Mouse (Mus musculus): Measurements from ENCODE around the gene Skap2.

- no peak for TF ChIP-seq CTCF (IDR thresholded peaks at IDR 0.05)
- no peak for TF ChIP-seq EP300 (IDR thresholded peaks at IDR 0.05)
Measured at GRCm38 (mm10) chr6:51944916-51945315, 67.4 kb downstream of the Skap2 start.

Data from lung, postnatal 0 days (tissue).